Mouse (Mus musculus) intestine, embryonic 15.5 days (tissue): ENCODE data around the gene Ctso. TPM values are rescaled to one million over a fixed set of nuclear protein-coding genes. Genes with fewer than 3 reads are reported as not detected.

Source experiments
- polyA plus RNA-seq: library from polyadenylated mRNA; unstranded; fragments of >200 nt; fragmentation: Nextera tagmentation; extraction: Ambion mirVana; gene quantifications from 2 replicates; pipeline ENCODE4 v1.2.1, GENCODE M21; 2015

Gene Ctso
- polyA plus RNA-seq, 1 experiment from 2014 or later: 19.2 TPM

Other genes starting within 250 kb of the Ctso start
- 1.0 and 1.7 TPM in 2 replicates for gene Tdo2, start 43.6 kb downstream of the Ctso start, polyA plus RNA-seq
- gene Asic5, start 49.7 kb downstream of the Ctso start, polyA plus RNA-seq: 0.13 and 0.25 TPM in 2 replicates
- gene Gucy1b1, start 142.1 kb downstream of the Ctso start, polyA plus RNA-seq: 60.6 and 66.7 TPM in 2 replicates
- gene Gucy1a1, start 213.2 kb downstream of the Ctso start, polyA plus RNA-seq: 43.1 and 46.1 TPM in 2 replicates